Mouse (Mus musculus): ENCODE results near the gene Dcun1d2. TPM values are rescaled to one million over a fixed set of nuclear protein-coding genes. Genes with fewer than 3 reads are reported as not detected.
"Not testable (repeated sequence)": the region's sequence is repeated elsewhere in the genome, so short reads cannot be mapped to it uniquely, and the experiment has no call there.

Gene Dcun1d2
- polyA plus RNA-seq (2015; fragmentation: Nextera tagmentation; extraction: Ambion mirVana) = 8.2 and 8.5 TPM in 2 replicates

DNA sequence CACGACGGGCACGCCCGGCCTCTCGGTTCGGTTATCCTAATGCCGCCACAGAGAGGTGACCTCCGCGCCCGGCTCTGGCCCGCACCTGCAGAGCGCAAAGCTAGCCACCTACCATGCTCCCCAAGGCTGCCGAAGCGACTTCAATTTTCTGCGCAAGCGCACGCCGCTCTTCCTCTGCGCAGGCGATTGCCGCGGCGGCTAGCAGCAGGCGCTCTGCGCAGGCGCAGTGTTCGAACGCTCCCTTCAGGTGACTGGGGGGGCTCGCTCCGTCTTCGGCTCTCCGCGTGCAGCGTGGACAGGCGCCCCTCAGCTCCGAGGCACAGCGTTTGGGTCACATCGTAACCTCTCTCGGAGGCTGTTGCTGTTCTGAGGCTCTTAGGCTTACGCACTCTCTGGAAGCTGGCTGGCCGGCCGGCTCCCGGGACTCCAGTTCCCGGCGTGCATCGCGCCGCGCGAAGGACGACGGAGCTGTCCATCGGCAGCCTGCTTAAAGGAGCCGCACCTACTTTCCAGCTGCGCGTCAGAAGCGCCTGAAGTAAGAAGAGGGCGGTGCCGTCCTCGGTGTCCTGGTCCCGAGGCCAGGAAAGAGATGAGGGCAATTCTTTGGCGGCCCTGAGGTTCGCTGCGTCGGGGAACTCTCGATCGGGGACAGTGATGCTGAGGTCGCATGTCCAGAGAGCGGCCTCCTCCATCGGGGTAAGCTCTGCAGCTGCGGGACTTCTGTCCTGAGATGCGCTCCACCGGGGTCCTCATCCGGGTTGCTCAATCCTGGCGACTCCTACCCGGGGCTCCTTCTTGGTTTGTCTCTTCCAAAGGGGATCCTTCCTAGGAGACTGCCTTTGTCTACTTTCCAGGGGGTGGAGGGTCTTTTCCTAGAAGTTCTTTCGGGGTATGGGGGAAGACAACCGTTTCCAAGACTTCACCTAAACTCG, at the start of gene Dcun1d2, which contains the start of gene Tmco3:
Gene Dcun1d2 (minus strand): TSS at position 440 of the 932 bp plus-strand sequence.
Gene Tmco3 (plus strand): TSS at position 499 of the 932 bp plus-strand sequence.
- Histone ChIP-seq H3K4me3 (replicated peaks) (peak within 1 kb of the TSS; percentile 88), H3K9me3 (replicated peaks) (no peaks in the 10 kb centered on the region), H3K27me3 (no peaks in the 10 kb centered on the region), H3K27ac (replicated peaks) (peak within 1 kb of the TSS; percentile 100), H3K4me2 (peak within 1 kb of the TSS; percentile 91), H3K4me1 (replicated peaks) (peaks cover 38% of the 10 kb centered on the region), H3K9ac (peak within 1 kb of the TSS; percentile 92), H3K36me3 (replicated peaks) (0 out of 2 replicates have a peak, but pooled peaks cover 5% of the 10 kb centered on the region)
- under 1% methylated on average over 79 of the region's 79 CpGs for WGBS (ENCODE audit: insufficient replicate concordance)
- peak; percentile 89 for ATAC-seq (ENCODE audit: insufficient read depth)

- H3K9ac ChIP-seq = no peak overlapping the region
- peak overlapping the region; percentile 95 for H3K4me2 ChIP-seq
- H3K4me1 ChIP-seq (replicated peaks) = peaks cover 42% of the 10 kb centered on the region
- peaks cover 25% of the 10 kb centered on the region for H3K36me3 ChIP-seq (replicated peaks)
- peak overlapping the region; percentile 90; the same call in 1 of the 2 replicates for H3K4me3 ChIP-seq (replicated peaks)
- no peaks in the 10 kb centered on the region for H3K9me3 ChIP-seq (replicated peaks)
- 47% methylated on average over 3 of the region's 3 CpGs for WGBS (ENCODE audit: insufficient replicate concordance)
- peak overlapping the region; percentile 59; the same call in 1 of the 2 replicates for H3K27ac ChIP-seq (replicated peaks)
- H3K27me3 ChIP-seq = no peaks in the 10 kb centered on the region
- no peak for ATAC-seq (ENCODE audit: insufficient read depth)
Measured at GRCm38 (mm10) chr8:13337678-13338077, 49.7 kb upstream of the Dcun1d2 start.

- 36% methylated on average over 6 of the region's 6 CpGs for WGBS (ENCODE audit: insufficient replicate concordance)
- not testable (repeated sequence) for H3K4me3 ChIP-seq (replicated peaks); H3K9me3 ChIP-seq (replicated peaks); H3K9ac ChIP-seq; ATAC-seq (ENCODE audit: insufficient read depth); H3K4me2 ChIP-seq; H3K27me3 ChIP-seq
- H3K27ac ChIP-seq (replicated peaks) = peak overlapping the region; percentile 59; the same call in 1 of the 2 replicates
- peaks cover 37% of the 10 kb centered on the region for H3K4me1 ChIP-seq (replicated peaks)
- peaks cover 21% of the 10 kb centered on the region for H3K36me3 ChIP-seq (replicated peaks)
Measured at GRCm38 (mm10) chr8:13337245-13337644, 49.3 kb upstream of the Dcun1d2 start.

DNA sequence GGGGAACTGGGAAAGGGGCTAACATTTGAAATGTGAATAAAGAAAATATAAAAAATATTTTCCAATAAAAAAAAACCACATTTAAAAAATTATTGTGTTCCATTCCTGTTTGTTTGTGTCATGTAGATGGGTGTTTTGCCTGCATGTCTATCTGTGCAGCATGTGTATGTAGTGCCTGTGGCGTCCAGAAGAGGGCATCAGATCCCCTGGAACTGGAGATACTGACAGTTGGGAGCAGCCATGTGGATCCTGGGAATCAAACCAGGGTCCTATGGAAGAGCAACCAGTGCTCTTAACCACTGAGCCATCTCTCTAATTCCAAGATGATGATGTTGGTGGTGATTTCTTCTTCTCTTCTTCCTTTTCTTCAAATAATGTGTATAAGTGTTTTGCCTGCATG, 46.7 kb upstream of the Dcun1d2 start:
- H3K4me1 ChIP-seq (replicated peaks) = peaks cover 14% of the 10 kb centered on the region
- no peaks in the 10 kb centered on the region for H3K36me3 ChIP-seq (replicated peaks)
- no peak overlapping the region for H3K27ac ChIP-seq (replicated peaks)
- H3K4me2 ChIP-seq = no peak overlapping the region
- no peak overlapping the region for H3K9ac ChIP-seq
- no peak overlapping the region for H3K4me3 ChIP-seq (replicated peaks)
- 18% methylated on average over 1 of the region's 1 CpGs for WGBS (ENCODE audit: insufficient replicate concordance)
- no peak for ATAC-seq (ENCODE audit: insufficient read depth)
- H3K9me3 ChIP-seq (replicated peaks) = no peaks in the 10 kb centered on the region
- H3K27me3 ChIP-seq = peaks cover 9% of the 10 kb centered on the region; the same call in 1 of the 2 replicates

GRCm38 (mm10) chr8:13326598-13326997, 38.7 kb upstream of the Dcun1d2 start:
- WGBS (ENCODE audit: insufficient replicate concordance) = 20% methylated on average over 5 of the region's 5 CpGs
- no peak overlapping the region for H3K4me2 ChIP-seq
- ATAC-seq (ENCODE audit: insufficient read depth) = no peak
- no peak overlapping the region for H3K27ac ChIP-seq (replicated peaks)
- H3K4me1 ChIP-seq (replicated peaks) = no peaks in the 10 kb centered on the region
- H3K36me3 ChIP-seq (replicated peaks) = no peaks in the 10 kb centered on the region
- H3K9me3 ChIP-seq (replicated peaks) = no peaks in the 10 kb centered on the region
- no peak overlapping the region for H3K4me3 ChIP-seq (replicated peaks)
- peaks cover 3% of the 10 kb centered on the region; the same call in 1 of the 2 replicates for H3K27me3 ChIP-seq
- H3K9ac ChIP-seq = no peak overlapping the region

- Histone ChIP-seq H3K27me3 (no peaks in the 10 kb centered on the region), H3K4me1 (replicated peaks) (no peaks in the 10 kb centered on the region), H3K27ac (replicated peaks) (no peak overlapping the region), H3K4me3 (replicated peaks) (no peak overlapping the region), H3K9me3 (replicated peaks) (no peaks in the 10 kb centered on the region), H3K36me3 (replicated peaks) (no peaks in the 10 kb centered on the region), H3K9ac (no peak overlapping the region), H3K4me2 (no peak overlapping the region)
- ATAC-seq (ENCODE audit: insufficient read depth) = no peak
- whole genome bisulfite sequencing (ENCODE audit: insufficient replicate concordance) = 72% methylated on average over 10 of the region's 10 CpGs
Measured at GRCm38 (mm10) chr8:13316671-13317070, 28.7 kb upstream of the Dcun1d2 start.

DNA sequence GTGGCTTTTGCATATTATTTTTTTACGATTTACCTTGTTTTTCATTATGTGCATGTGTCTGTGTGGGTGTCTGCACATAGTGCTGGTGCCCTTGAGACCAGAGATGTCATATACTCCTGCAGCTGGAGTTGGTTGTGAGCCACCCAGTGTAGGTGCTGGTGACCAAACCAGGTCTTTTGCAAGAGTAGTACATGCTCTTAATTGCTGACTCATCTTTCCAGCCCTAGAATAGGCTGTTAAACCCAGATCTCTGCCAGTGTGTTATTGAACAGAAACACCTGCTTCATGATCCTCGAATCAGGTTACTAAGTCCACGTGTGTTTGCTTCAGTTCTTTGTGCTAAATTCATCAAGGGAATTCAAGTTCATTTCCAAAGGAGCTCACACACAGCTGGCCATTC, 27.0 kb upstream of the Dcun1d2 start:
- Histone ChIP-seq H3K27ac (replicated peaks) (no peak overlapping the region), H3K27me3 (no peaks in the 10 kb centered on the region), H3K4me2 (no peak overlapping the region), H3K4me3 (replicated peaks) (no peak overlapping the region), H3K4me1 (replicated peaks) (no peaks in the 10 kb centered on the region), H3K9ac (no peak overlapping the region), H3K36me3 (replicated peaks) (no peaks in the 10 kb centered on the region; the same call in 1 of the 2 replicates), H3K9me3 (replicated peaks) (no peaks in the 10 kb centered on the region)
- no peak for ATAC-seq (ENCODE audit: insufficient read depth)
- WGBS (ENCODE audit: insufficient replicate concordance) = 48% methylated on average over 3 of the region's 3 CpGs

- Histone ChIP-seq H3K4me2 (no peak overlapping the region), H3K4me3 (replicated peaks) (no peak overlapping the region), H3K9ac (no peak overlapping the region), H3K4me1 (replicated peaks) (peaks cover 6% of the 10 kb centered on the region; the same call in 1 of the 2 replicates), H3K9me3 (replicated peaks) (no peaks in the 10 kb centered on the region), H3K27me3 (no peaks in the 10 kb centered on the region), H3K27ac (replicated peaks) (no peak overlapping the region), H3K36me3 (replicated peaks) (peaks cover 13% of the 10 kb centered on the region; the same call in 1 of the 2 replicates)
- WGBS (ENCODE audit: insufficient replicate concordance) = 59% methylated on average over 9 of the region's 9 CpGs
- ATAC-seq (ENCODE audit: insufficient read depth) = no peak
Measured at GRCm38 (mm10) chr8:13306916-13307315, 19.0 kb upstream of the Dcun1d2 start.

- 41% methylated on average over 7 of the region's 7 CpGs for WGBS (ENCODE audit: insufficient replicate concordance)
- Histone ChIP-seq H3K27ac (replicated peaks) (0 out of 2 replicates have a peak overlapping the region, but pooled peaks have one; percentile 1), H3K36me3 (replicated peaks) (peaks cover 13% of the 10 kb centered on the region; the same call in 1 of the 2 replicates), H3K9ac (no peak overlapping the region), H3K9me3 (replicated peaks) (no peaks in the 10 kb centered on the region), H3K4me3 (replicated peaks) (no peak overlapping the region), H3K4me2 (no peak overlapping the region), H3K27me3 (no peaks in the 10 kb centered on the region), H3K4me1 (replicated peaks) (peaks cover 6% of the 10 kb centered on the region; the same call in 1 of the 2 replicates)
- no peak for ATAC-seq (ENCODE audit: insufficient read depth)
Measured at GRCm38 (mm10) chr8:13306309-13306909, 18.5 kb upstream of the Dcun1d2 start.

DNA sequence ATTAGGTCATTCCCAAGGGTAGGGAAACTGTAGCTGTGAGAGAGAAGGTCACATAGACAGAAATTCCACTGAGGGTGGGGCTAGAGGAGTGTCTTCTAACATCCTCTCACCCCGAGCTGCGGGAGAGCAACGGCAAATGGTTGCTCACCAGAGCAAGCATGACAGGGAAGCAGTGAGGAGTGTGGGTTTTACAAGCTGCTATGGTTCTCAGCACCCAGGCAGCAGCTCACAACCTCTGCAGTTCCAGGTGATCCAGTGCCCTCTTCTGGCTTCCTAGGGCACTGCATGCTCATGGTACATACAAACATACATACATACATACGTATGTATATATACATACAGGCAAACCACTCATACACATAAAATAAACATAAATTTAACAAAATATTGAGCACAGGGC, 18.0 kb upstream of the Dcun1d2 start:
- Histone ChIP-seq H3K4me1 (replicated peaks) (peaks cover 6% of the 10 kb centered on the region; the same call in 1 of the 2 replicates), H3K27me3 (no peaks in the 10 kb centered on the region), H3K4me3 (replicated peaks) (no peak overlapping the region), H3K4me2 (no peak overlapping the region), H3K9ac (no peak overlapping the region), H3K36me3 (replicated peaks) (peaks cover 13% of the 10 kb centered on the region; the same call in 1 of the 2 replicates), H3K9me3 (replicated peaks) (no peaks in the 10 kb centered on the region), H3K27ac (replicated peaks) (0 out of 2 replicates have a peak overlapping the region, but pooled peaks have one; percentile 1)
- WGBS (ENCODE audit: insufficient replicate concordance) = 70% methylated on average over 4 of the region's 4 CpGs
- no peak for ATAC-seq (ENCODE audit: insufficient read depth)

- Histone ChIP-seq H3K9ac (no peak overlapping the region), H3K27me3 (no peaks in the 10 kb centered on the region), H3K9me3 (replicated peaks) (no peaks in the 10 kb centered on the region), H3K4me3 (replicated peaks) (no peak overlapping the region), H3K4me1 (replicated peaks) (peaks cover 6% of the 10 kb centered on the region; the same call in 1 of the 2 replicates), H3K4me2 (no peak overlapping the region), H3K27ac (replicated peaks) (no peak overlapping the region), H3K36me3 (replicated peaks) (peaks cover 13% of the 10 kb centered on the region; the same call in 1 of the 2 replicates)
- WGBS (ENCODE audit: insufficient replicate concordance) = 80% methylated on average over 6 of the region's 6 CpGs
- no peak for ATAC-seq (ENCODE audit: insufficient read depth)
Measured at GRCm38 (mm10) chr8:13305459-13305858, 17.5 kb upstream of the Dcun1d2 start.
